Mouse (Mus musculus): Measurements from ENCODE around the gene Ankrd34a. TPM values are rescaled to one million over a fixed set of nuclear protein-coding genes. Genes with fewer than 3 reads are reported as not detected.

Gene Ankrd34a
- polyA plus RNA-seq, 1 experiment from 2014 or later = 2.3 TPM

GRCm38 (mm10) chr3:96581141-96581540 lies 15.3 kb upstream of the Ankrd34a start:
- Histone ChIP-seq H3K4me1 (replicated peaks; ENCODE audit: control insufficient read depth, insufficient read depth, low read length) (peaks cover 24% of the 10 kb centered on the region), H3K27me3 (replicated peaks; ENCODE audit: control insufficient read depth, insufficient read depth, low read length) (no peaks in the 10 kb centered on the region), H3K4me3 (ENCODE audit: low read depth, low read length) (no peak overlapping the region), H3K9ac (ENCODE audit: low read length) (no peak overlapping the region), H3K27ac (ENCODE audit: low read depth) (no peak overlapping the region), H3K36me3 (ENCODE audit: control insufficient read depth, insufficient read depth, low read length) (no peaks in the 10 kb centered on the region), H3K4me2 (ENCODE audit: low read length) (no peak overlapping the region), H3K9me3 (ENCODE audit: control insufficient read depth, low read length) (no peaks in the 10 kb centered on the region)
- WGBS = 55% methylated on average over 6 of the region's 6 CpGs
- no peak for DNase-seq (ENCODE audit: low spot score)
- ATAC-seq (replicated peaks; ENCODE audit: low FRiP score, low TSS enrichment, low read depth) = no peak

- Histone ChIP-seq H3K9ac (ENCODE audit: low read length) (no peak overlapping the region), H3K4me1 (replicated peaks; ENCODE audit: control insufficient read depth, insufficient read depth, low read length) (peaks cover 17% of the 10 kb centered on the region), H3K4me3 (ENCODE audit: low read depth, low read length) (no peak overlapping the region), H3K27ac (ENCODE audit: low read depth) (no peak overlapping the region), H3K36me3 (ENCODE audit: control insufficient read depth, insufficient read depth, low read length) (no peaks in the 10 kb centered on the region), H3K27me3 (replicated peaks; ENCODE audit: control insufficient read depth, insufficient read depth, low read length) (no peaks in the 10 kb centered on the region), H3K4me2 (ENCODE audit: low read length) (no peak overlapping the region), H3K9me3 (ENCODE audit: control insufficient read depth, low read length) (no peaks in the 10 kb centered on the region)
- WGBS = 81% methylated on average over 16 of the region's 16 CpGs
- ATAC-seq (replicated peaks; ENCODE audit: low FRiP score, low TSS enrichment, low read depth) (no peak), DNase-seq (ENCODE audit: low spot score) (no peak)
Observed at GRCm38 (mm10) chr3:96581771-96582515, 14.5 kb upstream of the Ankrd34a start.

GRCm38 (mm10) chr3:96583386-96583785 lies 13.1 kb upstream of the Ankrd34a start:
- H3K36me3 ChIP-seq (ENCODE audit: control insufficient read depth, insufficient read depth, low read length) = no peaks in the 10 kb centered on the region
- peaks cover 8% of the 10 kb centered on the region; the same call in 1 of the 2 replicates for H3K4me1 ChIP-seq (replicated peaks; ENCODE audit: control insufficient read depth, insufficient read depth, low read length)
- H3K4me2 ChIP-seq (ENCODE audit: low read length) = no peak overlapping the region
- H3K4me3 ChIP-seq (ENCODE audit: low read depth, low read length) = no peak overlapping the region
- H3K27ac ChIP-seq (ENCODE audit: low read depth) = no peak overlapping the region
- DNase-seq (ENCODE audit: low spot score) (no peak), ATAC-seq (replicated peaks; ENCODE audit: low FRiP score, low TSS enrichment, low read depth) (no peak)
- no peaks in the 10 kb centered on the region for H3K27me3 ChIP-seq (replicated peaks; ENCODE audit: control insufficient read depth, insufficient read depth, low read length)
- no peaks in the 10 kb centered on the region for H3K9me3 ChIP-seq (ENCODE audit: control insufficient read depth, low read length)
- WGBS = 87% methylated on average over 5 of the region's 5 CpGs
- H3K9ac ChIP-seq (ENCODE audit: low read length) = no peak overlapping the region

GRCm38 (mm10) chr3:96590657-96591056 lies 5.8 kb upstream of the Ankrd34a start:
- Histone ChIP-seq H3K4me3 (ENCODE audit: low read depth, low read length) (no peak overlapping the region), H3K27me3 (replicated peaks; ENCODE audit: control insufficient read depth, insufficient read depth, low read length) (0 out of 2 replicates have a peak, but pooled peaks cover 5% of the 10 kb centered on the region), H3K9ac (ENCODE audit: low read length) (no peak overlapping the region), H3K4me1 (replicated peaks; ENCODE audit: control insufficient read depth, insufficient read depth, low read length) (peaks cover 10% of the 10 kb centered on the region; the same call in 1 of the 2 replicates), H3K27ac (ENCODE audit: low read depth) (no peak overlapping the region), H3K36me3 (ENCODE audit: control insufficient read depth, insufficient read depth, low read length) (no peaks in the 10 kb centered on the region), H3K9me3 (ENCODE audit: control insufficient read depth, low read length) (no peaks in the 10 kb centered on the region), H3K4me2 (ENCODE audit: low read length) (no peak overlapping the region)
- ATAC-seq (replicated peaks; ENCODE audit: low FRiP score, low TSS enrichment, low read depth) = no peak
- WGBS = 79% methylated on average over 4 of the region's 4 CpGs
- no peak for DNase-seq (ENCODE audit: low spot score)

GRCm38 (mm10) chr3:96593374-96593773 lies 3.1 kb upstream of the Ankrd34a start:
- peak overlapping the region; percentile 68 for H3K4me3 ChIP-seq (ENCODE audit: low read depth, low read length)
- no peak for DNase-seq (ENCODE audit: low spot score)
- peak overlapping the region; percentile 47; the same call in 1 of the 2 replicates for H3K27ac ChIP-seq (ENCODE audit: low read depth)
- peak overlapping the region; percentile 75 for H3K4me2 ChIP-seq (ENCODE audit: low read length)
- no peaks in the 10 kb centered on the region for H3K9me3 ChIP-seq (ENCODE audit: control insufficient read depth, low read length)
- ATAC-seq (replicated peaks; ENCODE audit: low FRiP score, low TSS enrichment, low read depth) = no peak
- peak overlapping the region; percentile 72 for H3K9ac ChIP-seq (ENCODE audit: low read length)
- H3K36me3 ChIP-seq (ENCODE audit: control insufficient read depth, insufficient read depth, low read length) = no peaks in the 10 kb centered on the region
- under 1% methylated on average over 10 of the region's 10 CpGs for WGBS
- H3K27me3 ChIP-seq (replicated peaks; ENCODE audit: control insufficient read depth, insufficient read depth, low read length) = peaks cover 14% of the 10 kb centered on the region; the same call in 1 of the 2 replicates
- H3K4me1 ChIP-seq (replicated peaks; ENCODE audit: control insufficient read depth, insufficient read depth, low read length) = peaks cover 28% of the 10 kb centered on the region

- peak; percentile 83 for ATAC-seq (replicated peaks; ENCODE audit: low FRiP score, low TSS enrichment, low read depth)
- under 1% methylated on average over 38 of the region's 38 CpGs for WGBS
- Histone ChIP-seq H3K4me1 (replicated peaks; ENCODE audit: control insufficient read depth, insufficient read depth, low read length) (peaks cover 30% of the 10 kb centered on the region), H3K27ac (ENCODE audit: low read depth) (peak within 1 kb of the TSS; percentile 80), H3K9ac (ENCODE audit: low read length) (peak within 1 kb of the TSS; percentile 72), H3K4me2 (ENCODE audit: low read length) (peak within 1 kb of the TSS; percentile 75), H3K36me3 (ENCODE audit: control insufficient read depth, insufficient read depth, low read length) (no peaks in the 10 kb centered on the region), H3K9me3 (ENCODE audit: control insufficient read depth, low read length) (no peaks in the 10 kb centered on the region), H3K27me3 (replicated peaks; ENCODE audit: control insufficient read depth, insufficient read depth, low read length) (peaks cover 18% of the 10 kb centered on the region; the same call in 1 of the 2 replicates), H3K4me3 (ENCODE audit: low read depth, low read length) (peak within 1 kb of the TSS; percentile 68)
- DNase-seq (ENCODE audit: low spot score) = peak; percentile 95
Observed at GRCm38 (mm10) chr3:96593790-96594560, 2.5 kb upstream of the Ankrd34a start, which contains the start of gene Polr3gl. TSS of gene Polr3gl (minus strand) at chr3:96594181.

- ATAC-seq (replicated peaks; ENCODE audit: low FRiP score, low TSS enrichment, low read depth) (no peak), DNase-seq (ENCODE audit: low spot score) (no peak)
- Histone ChIP-seq H3K9me3 (ENCODE audit: control insufficient read depth, low read length) (no peaks in the 10 kb centered on the region), H3K27ac (ENCODE audit: low read depth) (no peak overlapping the region), H3K4me3 (ENCODE audit: low read depth, low read length) (no peak overlapping the region), H3K4me1 (replicated peaks; ENCODE audit: control insufficient read depth, insufficient read depth, low read length) (peaks cover 30% of the 10 kb centered on the region), H3K27me3 (replicated peaks; ENCODE audit: control insufficient read depth, insufficient read depth, low read length) (peaks cover 24% of the 10 kb centered on the region; the same call in 1 of the 2 replicates), H3K4me2 (ENCODE audit: low read length) (no peak overlapping the region), H3K9ac (ENCODE audit: low read length) (no peak overlapping the region), H3K36me3 (ENCODE audit: control insufficient read depth, insufficient read depth, low read length) (no peaks in the 10 kb centered on the region)
- WGBS = 79% methylated on average over 5 of the region's 5 CpGs
Observed at GRCm38 (mm10) chr3:96594851-96595250, 1.6 kb upstream of the Ankrd34a start.

GRCm38 (mm10) chr3:96595661-96596060 lies 775 bp upstream of the Ankrd34a start:
- H3K4me1 ChIP-seq (replicated peaks; ENCODE audit: control insufficient read depth, insufficient read depth, low read length) = peaks cover 37% of the 10 kb centered on the region
- H3K4me2 ChIP-seq (ENCODE audit: low read length) = peak overlapping the region; percentile 96
- peak overlapping the region; percentile 48; the same call in 1 of the 2 replicates for H3K4me3 ChIP-seq (ENCODE audit: low read depth, low read length)
- DNase-seq (ENCODE audit: low spot score) = no peak
- H3K9me3 ChIP-seq (ENCODE audit: control insufficient read depth, low read length) = no peaks in the 10 kb centered on the region
- H3K9ac ChIP-seq (ENCODE audit: low read length) = no peak overlapping the region
- H3K27ac ChIP-seq (ENCODE audit: low read depth) = no peak overlapping the region
- no peaks in the 10 kb centered on the region for H3K36me3 ChIP-seq (ENCODE audit: control insufficient read depth, insufficient read depth, low read length)
- peaks cover 24% of the 10 kb centered on the region; the same call in 1 of the 2 replicates for H3K27me3 ChIP-seq (replicated peaks; ENCODE audit: control insufficient read depth, insufficient read depth, low read length)
- WGBS = 25% methylated on average over 6 of the region's 6 CpGs
- no peak for ATAC-seq (replicated peaks; ENCODE audit: low FRiP score, low TSS enrichment, low read depth)
